Mouse (Mus musculus): ENCODE measurements at regions not wholly inside any gene's neighbourhood (a gene's known extent, or its start where the extent isn't known, plus 50 kb on each side); places are given as distances from the start of the nearest gene placed in this dataset.

DNA sequence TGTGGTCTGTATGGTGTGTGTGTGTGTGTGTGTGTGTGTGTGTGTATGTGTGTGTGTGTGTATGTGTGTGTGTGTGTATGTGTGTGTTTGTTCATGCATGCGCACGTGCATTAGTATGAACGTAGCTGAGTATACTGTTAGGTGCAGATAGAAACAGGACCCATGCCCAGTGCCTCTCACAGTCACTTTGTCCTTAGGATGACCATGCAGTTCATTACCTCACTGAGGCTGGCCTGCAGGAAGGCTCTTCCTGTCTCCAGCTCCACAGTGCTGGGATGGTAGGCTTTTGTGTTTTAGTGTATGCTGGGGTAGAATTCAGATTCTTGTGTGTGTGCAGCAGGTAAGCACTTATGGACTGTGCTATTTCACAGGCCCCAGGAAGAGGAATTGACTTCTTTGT, 250.0 kb upstream of the Tacr3 start:
- Histone ChIP-seq H3K27me3 (ENCODE audit: control insufficient read depth, insufficient read depth, insufficient read length) (no peaks in the 10 kb centered on the region), H3K36me3 (ENCODE audit: control insufficient read depth, insufficient read depth) (no peaks in the 10 kb centered on the region), H3K79me2 (ENCODE audit: control insufficient read depth, insufficient read depth) (no peaks in the 10 kb centered on the region), H3ac (ENCODE audit: control insufficient read depth, insufficient read length) (no peak overlapping the region), H3K4me3 (no peak overlapping the region), H3K4me2 (ENCODE audit: low read depth) (no peak overlapping the region)
- no peak for TF ChIP-seq USF1 (IDR thresholded peaks at IDR 0.05; ENCODE audit: low read depth)
- no peak for TF ChIP-seq POLR2AphosphoS2 (IDR thresholded peaks at IDR 0.05; ENCODE audit: insufficient read length, low read depth)
- TF ChIP-seq E2F4 (IDR thresholded peaks at IDR 0.05; ENCODE audit: insufficient read depth): no peak
- TF ChIP-seq TCF3 (IDR thresholded peaks at IDR 0.05; ENCODE audit: insufficient read length, low read depth): no peak
- no peak for TF ChIP-seq CEBPB (IDR thresholded peaks at IDR 0.05; ENCODE audit: insufficient read depth, poor library complexity, severe bottlenecking)
- no peak for TF ChIP-seq MAX (IDR thresholded peaks at IDR 0.05; ENCODE audit: low read depth)
- no peak for TF ChIP-seq SRF (IDR thresholded peaks at IDR 0.05; ENCODE audit: control insufficient read depth, insufficient read length, low read depth)
- TF ChIP-seq POLR2A (IDR thresholded peaks at IDR 0.05; ENCODE audit: insufficient read length, low read depth): no peak
- no peak for TF ChIP-seq TCF12 (IDR thresholded peaks at IDR 0.05; ENCODE audit: insufficient read depth, poor library complexity, severe bottlenecking)
- TF ChIP-seq MYOG (IDR thresholded peaks at IDR 0.05; ENCODE audit: control insufficient read depth in 1 of 3, insufficient read depth in 1 of 3, insufficient read length in 2 of 3, low read depth in 2 of 3): no peak
- no peak for TF ChIP-seq REST (IDR thresholded peaks at IDR 0.05; ENCODE audit: insufficient read depth, insufficient read length)
- TF ChIP-seq MYOD1 (IDR thresholded peaks at IDR 0.05; ENCODE audit: control insufficient read depth in 1 of 3, insufficient read length in 2 of 3, low read depth in 2 of 3): no peak

DNA sequence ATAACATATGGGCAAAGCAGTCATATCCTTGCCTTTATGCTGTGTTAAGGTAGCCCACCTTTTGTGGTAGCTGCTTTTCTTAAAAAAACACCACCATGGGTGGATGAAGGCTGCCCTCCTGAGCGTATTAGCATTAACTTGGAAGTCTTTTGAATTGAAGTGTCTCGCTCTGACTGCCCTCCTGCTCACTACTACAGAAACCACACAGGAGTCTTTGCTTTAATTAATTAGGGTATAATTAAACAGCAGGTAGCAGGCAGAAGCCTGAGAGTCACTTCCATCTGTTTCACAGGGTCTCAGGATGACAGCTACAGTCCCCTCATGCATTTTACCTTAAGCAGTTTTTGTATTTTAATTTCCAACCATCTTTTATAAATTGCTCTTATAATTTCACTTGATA, 240.2 kb upstream of the Tacr3 start:
- Histone ChIP-seq H3K4me3 (no peak overlapping the region), H3K27me3 (ENCODE audit: control insufficient read depth, insufficient read depth, insufficient read length) (no peaks in the 10 kb centered on the region), H3K36me3 (ENCODE audit: control insufficient read depth, insufficient read depth) (no peaks in the 10 kb centered on the region), H3K79me2 (ENCODE audit: control insufficient read depth, insufficient read depth) (no peaks in the 10 kb centered on the region), H3ac (ENCODE audit: control insufficient read depth, insufficient read length) (no peak overlapping the region), H3K4me2 (ENCODE audit: low read depth) (no peak overlapping the region)
- TF ChIP-seq SRF (IDR thresholded peaks at IDR 0.05; ENCODE audit: control insufficient read depth, insufficient read length, low read depth) (no peak), MAX (IDR thresholded peaks at IDR 0.05; ENCODE audit: low read depth) (no peak), REST (IDR thresholded peaks at IDR 0.05; ENCODE audit: insufficient read depth, insufficient read length) (no peak), POLR2A (IDR thresholded peaks at IDR 0.05; ENCODE audit: insufficient read length, low read depth) (no peak), POLR2AphosphoS2 (IDR thresholded peaks at IDR 0.05; ENCODE audit: insufficient read length, low read depth) (no peak), CEBPB (IDR thresholded peaks at IDR 0.05; ENCODE audit: insufficient read depth, poor library complexity, severe bottlenecking) (no peak)

DNA sequence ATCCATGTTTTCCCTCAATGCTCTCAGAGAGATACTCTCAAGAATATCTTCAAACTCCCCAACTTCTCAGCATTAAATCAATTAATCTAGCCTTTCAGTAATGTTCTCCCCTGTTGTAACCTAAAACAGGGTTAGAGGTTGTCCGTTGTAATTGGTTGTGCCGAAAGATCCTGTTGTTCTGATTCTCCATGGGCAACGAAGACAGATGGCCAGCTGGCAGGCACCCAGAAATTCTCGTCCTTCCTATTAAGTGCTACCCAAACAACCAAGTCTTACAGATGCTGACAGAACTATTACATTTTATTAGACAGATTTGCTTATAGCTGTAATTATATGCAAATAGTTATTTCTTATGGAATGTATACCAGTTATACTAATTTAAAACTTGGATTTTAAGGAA, 225.9 kb upstream of the Tacr3 start:
- Histone ChIP-seq H3K4me3 (no peak overlapping the region), H3K27me3 (ENCODE audit: control insufficient read depth, insufficient read depth, insufficient read length) (no peaks in the 10 kb centered on the region), H3K4me2 (ENCODE audit: low read depth) (no peak overlapping the region), H3ac (ENCODE audit: control insufficient read depth, insufficient read length) (no peak overlapping the region), H3K36me3 (ENCODE audit: control insufficient read depth, insufficient read depth) (no peaks in the 10 kb centered on the region), H3K79me2 (ENCODE audit: control insufficient read depth, insufficient read depth) (no peaks in the 10 kb centered on the region)
- no peak for TF ChIP-seq TCF12 (IDR thresholded peaks at IDR 0.05; ENCODE audit: insufficient read depth, poor library complexity, severe bottlenecking)
- TF ChIP-seq TCF3 (IDR thresholded peaks at IDR 0.05; ENCODE audit: insufficient read length, low read depth): no peak
- TF ChIP-seq E2F4 (IDR thresholded peaks at IDR 0.05; ENCODE audit: insufficient read depth): no peak
- TF ChIP-seq MYOG (IDR thresholded peaks at IDR 0.05; ENCODE audit: control insufficient read depth in 1 of 3, insufficient read depth in 1 of 3, insufficient read length in 2 of 3, low read depth in 2 of 3): no peak
- TF ChIP-seq POLR2AphosphoS2 (IDR thresholded peaks at IDR 0.05; ENCODE audit: insufficient read length, low read depth): no peak
- TF ChIP-seq CEBPB (IDR thresholded peaks at IDR 0.05; ENCODE audit: insufficient read depth, poor library complexity, severe bottlenecking): no peak
- TF ChIP-seq REST (IDR thresholded peaks at IDR 0.05; ENCODE audit: insufficient read depth, insufficient read length): no peak
- TF ChIP-seq MAX (IDR thresholded peaks at IDR 0.05; ENCODE audit: low read depth): no peak
- no peak for TF ChIP-seq MYOD1 (IDR thresholded peaks at IDR 0.05; ENCODE audit: control insufficient read depth in 1 of 3, insufficient read length in 2 of 3, low read depth in 2 of 3)
- no peak for TF ChIP-seq POLR2A (IDR thresholded peaks at IDR 0.05; ENCODE audit: insufficient read length, low read depth)
- TF ChIP-seq SRF (IDR thresholded peaks at IDR 0.05; ENCODE audit: control insufficient read depth, insufficient read length, low read depth): no peak
- no peak for TF ChIP-seq USF1 (IDR thresholded peaks at IDR 0.05; ENCODE audit: low read depth)

DNA sequence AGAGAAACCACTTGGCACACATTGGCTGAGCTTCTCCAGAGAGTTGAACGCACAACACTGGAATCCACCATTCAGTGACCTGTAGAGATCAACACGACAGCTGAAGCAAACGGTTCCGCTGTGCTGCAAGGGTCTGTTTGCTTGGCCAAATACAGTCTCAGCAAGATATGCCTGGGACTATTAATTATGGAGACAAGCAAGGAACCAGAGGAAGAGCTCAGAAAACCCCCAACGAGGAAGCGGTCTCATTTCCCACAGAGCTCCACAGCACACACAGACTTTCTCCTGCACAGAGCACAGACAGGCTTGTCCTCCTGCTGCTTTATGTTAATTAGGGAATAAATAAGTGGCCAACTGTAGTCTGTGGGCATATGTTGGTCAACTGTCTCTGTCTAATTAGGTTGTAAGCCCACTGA, 223.4 kb upstream of the Tacr3 start:
- H3K36me3 ChIP-seq (ENCODE audit: control insufficient read depth, insufficient read depth): no peaks in the 10 kb centered on the region
- H3K27me3 ChIP-seq (ENCODE audit: control insufficient read depth, insufficient read depth, insufficient read length): no peaks in the 10 kb centered on the region
- no peak overlapping the region for H3K4me3 ChIP-seq
- H3K79me2 ChIP-seq (ENCODE audit: control insufficient read depth, insufficient read depth): no peaks in the 10 kb centered on the region
- H3ac ChIP-seq (ENCODE audit: control insufficient read depth, insufficient read length): no peak overlapping the region
- no peak overlapping the region for H3K4me2 ChIP-seq (ENCODE audit: low read depth)
- TF ChIP-seq MYOG (IDR thresholded peaks at IDR 0.05; ENCODE audit: control insufficient read depth in 1 of 3, insufficient read depth in 1 of 3, insufficient read length in 2 of 3, low read depth in 2 of 3): no peak
- no peak for TF ChIP-seq REST (IDR thresholded peaks at IDR 0.05; ENCODE audit: insufficient read depth, insufficient read length)
- no peak for TF ChIP-seq CEBPB (IDR thresholded peaks at IDR 0.05; ENCODE audit: insufficient read depth, poor library complexity, severe bottlenecking)
- no peak for TF ChIP-seq MYOD1 (IDR thresholded peaks at IDR 0.05; ENCODE audit: control insufficient read depth in 1 of 3, insufficient read length in 2 of 3, low read depth in 2 of 3)
- TF ChIP-seq POLR2AphosphoS2 (IDR thresholded peaks at IDR 0.05; ENCODE audit: insufficient read length, low read depth): no peak
- TF ChIP-seq TCF3 (IDR thresholded peaks at IDR 0.05; ENCODE audit: insufficient read length, low read depth): no peak
- TF ChIP-seq USF1 (IDR thresholded peaks at IDR 0.05; ENCODE audit: low read depth): no peak
- TF ChIP-seq E2F4 (IDR thresholded peaks at IDR 0.05; ENCODE audit: insufficient read depth): no peak
- no peak for TF ChIP-seq MAX (IDR thresholded peaks at IDR 0.05; ENCODE audit: low read depth)
- no peak for TF ChIP-seq TCF12 (IDR thresholded peaks at IDR 0.05; ENCODE audit: insufficient read depth, poor library complexity, severe bottlenecking)
- no peak for TF ChIP-seq SRF (IDR thresholded peaks at IDR 0.05; ENCODE audit: control insufficient read depth, insufficient read length, low read depth)
- no peak for TF ChIP-seq POLR2A (IDR thresholded peaks at IDR 0.05; ENCODE audit: insufficient read length, low read depth)

DNA sequence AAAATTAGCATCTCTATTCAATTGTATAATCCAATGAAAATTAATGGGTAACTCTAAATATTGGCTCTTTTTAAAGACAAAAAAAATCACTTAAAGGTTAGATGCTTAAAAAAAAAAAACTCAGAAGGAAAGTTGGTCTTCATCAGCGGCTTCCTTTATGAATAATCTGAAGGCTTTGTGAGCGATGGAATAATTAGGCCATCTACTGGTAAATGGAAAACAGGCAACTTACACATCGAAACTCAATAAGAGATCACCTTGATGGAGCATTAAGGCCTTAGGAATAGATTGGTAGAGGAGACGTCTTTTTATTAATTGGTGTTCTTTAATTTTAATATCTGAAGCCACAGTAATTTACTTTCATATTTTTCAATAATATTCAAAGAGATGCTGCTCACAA, 218.6 kb upstream of the Tacr3 start:
- TF ChIP-seq TCF12 (IDR thresholded peaks at IDR 0.05; ENCODE audit: insufficient read depth, poor library complexity, severe bottlenecking): no peak
- Histone ChIP-seq H3K79me2 (ENCODE audit: control insufficient read depth, insufficient read depth) (no peaks in the 10 kb centered on the region), H3K27me3 (ENCODE audit: control insufficient read depth, insufficient read depth, insufficient read length) (no peaks in the 10 kb centered on the region), H3K36me3 (ENCODE audit: control insufficient read depth, insufficient read depth) (no peaks in the 10 kb centered on the region), H3K4me3 (no peak overlapping the region), H3K4me2 (ENCODE audit: low read depth) (no peak overlapping the region), H3ac (ENCODE audit: control insufficient read depth, insufficient read length) (no peak overlapping the region)

All from myocyte (in vitro differentiated cells).